Mouse (Mus musculus) MEL (cell line): Measurements from ENCODE around the gene H13. TPM values are rescaled to one million over a fixed set of nuclear protein-coding genes. Genes with fewer than 3 reads are reported as not detected.

Source experiments
- DNase-seq: peaks from one replicate; pipeline ENCODE4 v3.0.0; 2011; ENCODE audit warnings: low read depth, low spot score
- H3K27ac ChIP-seq: 2 replicates; pipeline ENCODE4 v1.5.1; 2012; ENCODE audit warnings: low read depth, mild to moderate bottlenecking, control low read depth, low read length, moderate library complexity; ENCODE audit not compliant: control insufficient read depth
- H3K27me3 ChIP-seq, 2 experiments: fragments of 150-350 bp in 1 of 2; sonication (generic) in 1 of 2; 2 replicates each; pipeline ENCODE4 v1.6.1; 2012; ENCODE audit warnings: low read length in 2 of 2, mild to moderate bottlenecking in 2 of 2, improper control_type of control experiment in 1 of 2, moderate library complexity in 1 of 2; ENCODE audit not compliant: insufficient read depth in 2 of 2, control insufficient read depth in 1 of 2
- H3K36me3 ChIP-seq, 2 experiments: 2 replicates each; pipeline ENCODE4 v1.6.1; 2012 to 2014; ENCODE audit warnings: low read length in 2 of 2, improper control_type of control experiment in 1 of 2, inconsistent platforms in 1 of 2, mild to moderate bottlenecking in 1 of 2; ENCODE audit not compliant: insufficient read depth in 2 of 2, control insufficient read depth in 1 of 2
- H3K4me1 ChIP-seq, 2 experiments: fragments of 150-350 bp in 1 of 2; sonication (generic) in 1 of 2; 2 replicates each; pipeline ENCODE4 v1.6.1; 2012; ENCODE audit warnings: low read length in 2 of 2, improper control_type of control experiment in 1 of 2, mild to moderate bottlenecking in 1 of 2; ENCODE audit not compliant: insufficient read depth in 2 of 2, control insufficient read depth in 1 of 2
- H3K4me3 ChIP-seq, 2 experiments: fragments of 150-350 bp in 1 of 2; sonication (generic) in 1 of 2; 2 replicates each; pipeline ENCODE4 v1.5.1; 2012; ENCODE audit warnings: low read depth in 2 of 2, low read length in 2 of 2, mild to moderate bottlenecking in 2 of 2, moderate library complexity in 2 of 2, control low read depth in 1 of 2, improper control_type of control experiment in 1 of 2; ENCODE audit not compliant: control insufficient read depth in 1 of 2, insufficient read depth in 1 of 2
- H3K79me2 ChIP-seq: 2 replicates; pipeline ENCODE4 v1.6.1; 2012; ENCODE audit warnings: mild to moderate bottlenecking, low read length, moderate library complexity; ENCODE audit not compliant: control insufficient read depth, poor library complexity, insufficient read depth
- H3K9ac ChIP-seq: 2 replicates; pipeline ENCODE4 v1.6.1; 2012; ENCODE audit warnings: low read depth, mild to moderate bottlenecking, control low read depth, low read length, moderate library complexity; ENCODE audit not compliant: control insufficient read depth, poor library complexity, severe bottlenecking
- H3K9me3 ChIP-seq: fragments of 150-350 bp; sonication (generic); replicated peaks from 2 replicates; pipeline ENCODE4 v1.6.1; 2012; ENCODE audit warnings: mild to moderate bottlenecking, low read length, improper control_type of control experiment, moderate library complexity; ENCODE audit not compliant: insufficient read depth
- BHLHE40 ChIP-seq: IDR thresholded peaks from 2 replicates; pipeline ENCODE4 v1.6.1; 2012; ENCODE audit warnings: low read depth, mild to moderate bottlenecking, inconsistent platforms, low read length, improper control_type of control experiment, borderline replicate concordance
- CHD1 ChIP-seq: IDR thresholded peaks from 2 replicates; pipeline ENCODE4 v1.6.1; 2012; ENCODE audit warnings: low read depth, mild to moderate bottlenecking, inconsistent platforms, low read length, improper control_type of control experiment
- CHD2 ChIP-seq: IDR thresholded peaks from 2 replicates; pipeline ENCODE4 v1.6.1; 2011; ENCODE audit warnings: low read length, improper control_type of control experiment
- CTCF ChIP-seq, 3 experiments: IDR thresholded peaks in 2 of 3; conservative IDR thresholded peaks in 1 of 3; 2 replicates each; pipeline ENCODE4 v1.5.1; 2011 to 2012; ENCODE audit warnings: low read length in 3 of 3, low read depth in 2 of 3, mild to moderate bottlenecking in 2 of 3, improper control_type of control experiment in 1 of 3, inconsistent platforms in 1 of 3, mixed read lengths in 1 of 3, moderate library complexity in 1 of 3; ENCODE audit not compliant: control insufficient read depth in 1 of 3, insufficient read depth in 1 of 3, poor library complexity in 1 of 3, severe bottlenecking in 1 of 3
- ELF1 ChIP-seq: IDR thresholded peaks from 2 replicates; pipeline ENCODE4 v1.6.1; 2014; ENCODE audit warnings: low read depth, mild to moderate bottlenecking, inconsistent platforms, low read length, improper control_type of control experiment, moderate library complexity
- EP300 ChIP-seq, 2 experiments: IDR thresholded peaks; 2 replicates each; pipeline ENCODE4 v1.6.1; 2011; ENCODE audit warnings: improper control_type of control experiment in 2 of 2, low read length in 2 of 2, low read depth in 1 of 2, mild to moderate bottlenecking in 1 of 2
- GABPA ChIP-seq: IDR thresholded peaks from 2 replicates; pipeline ENCODE4 v1.6.1; 2012; ENCODE audit warnings: low read depth, mild to moderate bottlenecking, inconsistent platforms, low read length, improper control_type of control experiment, moderate library complexity
- HCFC1 ChIP-seq: IDR thresholded peaks from 2 replicates; pipeline ENCODE4 v1.6.1; 2012; ENCODE audit warnings: low read depth, mild to moderate bottlenecking, inconsistent platforms, low read length, improper control_type of control experiment, moderate library complexity
- JUND ChIP-seq: IDR thresholded peaks from 2 replicates; pipeline ENCODE4 v1.6.1; 2011; ENCODE audit warnings: low read depth, mild to moderate bottlenecking, improper control_type of control experiment, low read length
- KAT2A ChIP-seq: conservative IDR thresholded peaks from 2 replicates; pipeline ENCODE4 v1.6.1; 2012; ENCODE audit warnings: low read depth, low read length, improper control_type of control experiment, inconsistent platforms
- MAFK ChIP-seq: IDR thresholded peaks from 2 replicates; pipeline ENCODE4 v1.6.1; 2011; ENCODE audit warnings: low read depth, mild to moderate bottlenecking, low read length, improper control_type of control experiment, borderline replicate concordance
- MAX ChIP-seq: IDR thresholded peaks from 2 replicates; pipeline ENCODE4 v1.6.1; 2011; ENCODE audit warnings: low read length, improper control_type of control experiment
- MAZ ChIP-seq: IDR thresholded peaks from 2 replicates; pipeline ENCODE4 v1.6.1; 2012; ENCODE audit warnings: low read depth, mild to moderate bottlenecking, inconsistent platforms, low read length, improper control_type of control experiment
- MEF2A ChIP-seq: IDR thresholded peaks from 2 replicates; pipeline ENCODE4 v1.6.1; 2014; ENCODE audit warnings: low read depth, mild to moderate bottlenecking, inconsistent platforms, low read length, improper control_type of control experiment; ENCODE audit not compliant: poor library complexity, insufficient replicate concordance, severe bottlenecking; ENCODE audit errors: extremely low read depth
- MYC ChIP-seq: IDR thresholded peaks from 2 replicates; pipeline ENCODE4 v1.6.1; 2011; ENCODE audit warnings: low read depth, mild to moderate bottlenecking, low read length, improper control_type of control experiment, moderate library complexity
- POLR2A ChIP-seq, 2 experiments: IDR thresholded peaks; 2 replicates each; pipeline ENCODE4 v1.6.1; 2011 to 2012; ENCODE audit warnings: low read length in 2 of 2, mild to moderate bottlenecking in 2 of 2, control low read depth in 1 of 2, improper control_type of control experiment in 1 of 2, low read depth in 1 of 2, moderate library complexity in 1 of 2; ENCODE audit not compliant: control insufficient read depth in 1 of 2, insufficient read depth in 1 of 2, poor library complexity in 1 of 2
- POLR2AphosphoS2 ChIP-seq: IDR thresholded peaks from 2 replicates; pipeline ENCODE4 v1.6.1; 2011; ENCODE audit warnings: low read length, improper control_type of control experiment
- POLR2AphosphoS5 ChIP-seq: IDR thresholded peaks from 2 replicates; pipeline ENCODE4 v1.6.1; 2012; ENCODE audit warnings: low read depth, borderline replicate concordance, mild to moderate bottlenecking, inconsistent platforms, low read length, moderate library complexity, mixed read lengths
- SIN3A ChIP-seq: IDR thresholded peaks from 2 replicates; pipeline ENCODE4 v1.6.1; 2012; ENCODE audit warnings: low read length, improper control_type of control experiment, inconsistent platforms
- SMC3 ChIP-seq: IDR thresholded peaks from 2 replicates; pipeline ENCODE4 v1.6.1; 2011; ENCODE audit warnings: low read depth, low read length, improper control_type of control experiment
- TCF12 ChIP-seq: IDR thresholded peaks from 2 replicates; pipeline ENCODE4 v1.6.1; 2014; ENCODE audit warnings: low read depth, mild to moderate bottlenecking, inconsistent platforms, low read length, improper control_type of control experiment, moderate library complexity
- USF1 ChIP-seq: IDR thresholded peaks from 2 replicates; pipeline ENCODE4 v1.6.1; 2014; ENCODE audit warnings: low read depth, mild to moderate bottlenecking, inconsistent platforms, low read length, improper control_type of control experiment, moderate library complexity
- USF2 ChIP-seq, 2 experiments: IDR thresholded peaks; 2 replicates each; pipeline ENCODE4 v1.6.1; 2011 to 2012; ENCODE audit warnings: improper control_type of control experiment in 2 of 2, low read length in 2 of 2, borderline replicate concordance in 1 of 2, inconsistent platforms in 1 of 2, low read depth in 1 of 2, mild to moderate bottlenecking in 1 of 2; ENCODE audit not compliant: insufficient read depth in 1 of 2
- ZC3H11A ChIP-seq: IDR thresholded peaks from 2 replicates; pipeline ENCODE4 v1.6.1; 2012; ENCODE audit warnings: low read depth, mild to moderate bottlenecking, inconsistent platforms, low read length, improper control_type of control experiment
- ZKSCAN1 ChIP-seq: IDR thresholded peaks from 2 replicates; pipeline ENCODE4 v1.6.1; 2012; ENCODE audit warnings: low read depth, mild to moderate bottlenecking, inconsistent platforms, low read length, improper control_type of control experiment, moderate library complexity
- polyA plus RNA-seq, 2 experiments: library from polyadenylated mRNA; stranded (reverse) in 1 of 2; unstranded in 1 of 2; fragments of >175 nt in 1 of 2; fragments of >200 nt in 1 of 2; gene quantifications; 2 replicates each; pipeline versions ENCODE4 v1.2.1 to v1.2.4; 2012; ENCODE audit warnings: low replicate concordance in 2 of 2, low read depth in 1 of 2; ENCODE audit not compliant: insufficient read length in 2 of 2, insufficient read depth in 1 of 2, missing spikeins in 1 of 2
- total RNA-seq: library from RNA; depleted of rRNA; stranded (reverse); fragments of 300-350 nt; gene quantifications from 2 replicates; pipeline ENCODE4 v1.2.3, GENCODE M21; 2012

Gene H13
- total and polyA plus RNA-seq, 3 experiments = 82.7 to 421 (median 139) TPM

DNA sequence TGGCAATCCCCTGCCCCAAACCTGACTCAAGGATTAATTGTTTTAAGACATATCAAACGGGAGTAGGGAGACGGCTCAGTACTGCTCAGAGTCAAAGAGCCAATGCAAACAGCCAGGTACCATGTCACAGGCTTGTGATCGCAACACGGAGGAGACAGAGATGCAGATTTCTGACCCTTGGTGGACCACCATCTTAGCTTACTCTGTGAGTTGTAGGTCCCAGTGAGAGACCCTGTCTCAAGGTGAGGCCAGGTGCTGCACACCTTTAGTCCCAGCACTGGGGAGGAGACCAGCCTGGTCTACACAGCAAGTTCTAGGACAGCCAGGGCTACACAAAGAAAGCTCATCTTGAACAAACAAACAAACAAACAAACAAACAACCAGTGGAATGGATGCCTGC is 31.9 kb upstream of the H13 start:
- H3K27ac ChIP-seq = no peak overlapping the region
- no peaks in the 10 kb centered on the region for H3K4me1 ChIP-seq
- H3K9me3 ChIP-seq = no peaks in the 10 kb centered on the region
- no peak overlapping the region for H3K9ac ChIP-seq
- H3K36me3 ChIP-seq = no peaks in the 10 kb centered on the region
- peaks cover 2 to 6% of the 10 kb centered on the region in 2 experiments; a peak in 3 of 4 replicates for H3K27me3 ChIP-seq
- H3K79me2 ChIP-seq = no peaks in the 10 kb centered on the region
- no peak overlapping the region for H3K4me3 ChIP-seq
- no peak for DNase-seq
- TF ChIP-seq SMC3 = no peak
- no peak for TF ChIP-seq CTCF (IDR thresholded peaks at IDR 0.05 in 2 of 3, conservative IDR thresholded peaks at IDR 0.05 in 1 of 3; ENCODE audit: control insufficient read depth in 1 of 3, insufficient read depth in 1 of 3, low read depth in 2 of 3, low read length in 3 of 3, poor library complexity in 1 of 3, severe bottlenecking in 1 of 3)
- no peak for TF ChIP-seq SIN3A
- TF ChIP-seq ZKSCAN1 = no peak
- no peak for TF ChIP-seq JUND
- TF ChIP-seq CHD1 = no peak
- TF ChIP-seq POLR2AphosphoS2 = no peak
- TF ChIP-seq POLR2A (IDR thresholded peaks at IDR 0.05; ENCODE audit: control insufficient read depth in 1 of 2, insufficient read depth in 1 of 2, low read depth in 1 of 2, low read length in 2 of 2, poor library complexity in 1 of 2) = no peak
- no peak for TF ChIP-seq ZC3H11A
- TF ChIP-seq MEF2A = no peak
- TF ChIP-seq MYC = no peak
- TF ChIP-seq USF2 (IDR thresholded peaks at IDR 0.05; ENCODE audit: borderline replicate concordance in 1 of 2, insufficient read depth in 1 of 2, low read depth in 1 of 2, low read length in 2 of 2) = no peak
- TF ChIP-seq EP300 (IDR thresholded peaks at IDR 0.05; ENCODE audit: low read depth in 1 of 2, low read length in 2 of 2) = no peak
- TF ChIP-seq BHLHE40 = no peak
- TF ChIP-seq HCFC1 = no peak
- TF ChIP-seq CHD2 = no peak
- TF ChIP-seq KAT2A = no peak
- TF ChIP-seq USF1 = no peak

DNA sequence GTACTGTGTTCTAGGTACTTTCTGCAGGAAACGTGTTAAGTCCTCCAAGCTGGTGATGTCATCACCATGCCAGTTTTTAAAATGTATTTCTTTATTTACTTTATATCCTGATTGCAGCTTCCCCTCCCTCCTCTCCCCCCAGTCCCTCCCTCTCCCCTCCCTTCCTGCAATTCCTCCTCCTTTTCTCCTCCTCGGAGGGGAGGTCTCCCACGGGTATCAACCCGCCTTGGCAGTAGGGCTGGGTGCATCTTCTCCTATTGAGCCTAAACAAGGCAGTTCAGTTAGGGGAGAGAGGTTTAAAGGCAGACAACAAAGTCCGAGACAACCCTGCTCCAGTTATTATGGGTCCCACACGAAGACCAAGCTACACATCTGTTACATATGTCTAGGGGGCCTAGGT is 30.4 kb upstream of the H13 start:
- Histone ChIP-seq H3K79me2 (no peaks in the 10 kb centered on the region), H3K27ac (no peak overlapping the region), H3K36me3 (no peaks in the 10 kb centered on the region), H3K9me3 (no peaks in the 10 kb centered on the region), H3K27me3 (peaks cover 2% of the 10 kb centered on the region in 2 experiments; a peak in 3 of 4 replicates), H3K4me1 (no peaks in the 10 kb centered on the region), H3K9ac (no peak overlapping the region), H3K4me3 (no peak overlapping the region)
- DNase-seq = no peak
- no peak for TF ChIP-seq SMC3
- no peak for TF ChIP-seq MAFK
- no peak for TF ChIP-seq MAX
- no peak for TF ChIP-seq MAZ
- TF ChIP-seq USF2 (IDR thresholded peaks at IDR 0.05; ENCODE audit: borderline replicate concordance in 1 of 2, insufficient read depth in 1 of 2, low read depth in 1 of 2, low read length in 2 of 2) = no peak
- TF ChIP-seq ZC3H11A = no peak
- no peak for TF ChIP-seq POLR2AphosphoS5
- no peak for TF ChIP-seq POLR2A (IDR thresholded peaks at IDR 0.05; ENCODE audit: control insufficient read depth in 1 of 2, insufficient read depth in 1 of 2, low read depth in 1 of 2, low read length in 2 of 2, poor library complexity in 1 of 2)
- TF ChIP-seq TCF12 = no peak
- no peak for TF ChIP-seq GABPA
- no peak for TF ChIP-seq CHD2
- TF ChIP-seq JUND = no peak
- no peak for TF ChIP-seq ELF1
